Mouse (Mus musculus) kidney, postnatal 36 days (tissue): ENCODE measurements around the gene Myo7a.

ENCODE experiments used
- DNase-seq, 2 experiments: peaks; one replicate each; pipeline ENCODE4 v3.0.0; 2021 to 2022; ENCODE audit warnings: mixed read lengths in 2 of 2

Myo7a gene

GRCm38 (mm10) chr7:98142247-98142646 lies 22.9 kb upstream of the Myo7a start:
- DNase-seq = no peak

- DNase-seq = peak; percentile 89 to 91
Measured at GRCm38 (mm10) chr7:98141206-98141605, 21.9 kb upstream of the Myo7a start.

GRCm38 (mm10) chr7:98140597-98140996 lies 21.3 kb upstream of the Myo7a start:
- DNase-seq = no peak

GRCm38 (mm10) chr7:98139216-98139615 lies 19.9 kb upstream of the Myo7a start:
- DNase-seq = no peak

- DNase-seq = no peak
Measured at GRCm38 (mm10) chr7:98137995-98138394, 18.7 kb upstream of the Myo7a start.

GRCm38 (mm10) chr7:98137583-98137982 lies 18.3 kb upstream of the Myo7a start:
- DNase-seq = no peak

- no peak for DNase-seq
Measured at GRCm38 (mm10) chr7:98131751-98132150, 12.4 kb upstream of the Myo7a start.

- DNase-seq = peak; percentile 44 to 87
Measured at GRCm38 (mm10) chr7:98125473-98125872, 6.1 kb upstream of the Myo7a start.

- no peak for DNase-seq
Measured at GRCm38 (mm10) chr7:98124701-98125100, 5.4 kb upstream of the Myo7a start.

- no peak for DNase-seq
Measured at GRCm38 (mm10) chr7:98121673-98122072, 2.3 kb upstream of the Myo7a start.

GRCm38 (mm10) chr7:98121241-98121640 lies 1.9 kb upstream of the Myo7a start:
- DNase-seq = no peak

- peak; percentile 73 to 88 for DNase-seq
Measured at GRCm38 (mm10) chr7:98120325-98120724, 1.0 kb upstream of the Myo7a start.

- DNase-seq = no peak
Measured at GRCm38 (mm10) chr7:98119961-98120232, 573 bp upstream of the Myo7a start.

GRCm38 (mm10) chr7:98117012-98117660 lies 2.2 kb downstream of the Myo7a start:
- peak; percentile 96 to 98 for DNase-seq

- DNase-seq = no peak
Measured at GRCm38 (mm10) chr7:98114656-98115055, 4.7 kb downstream of the Myo7a start.

GRCm38 (mm10) chr7:98111233-98111632 lies 8.1 kb downstream of the Myo7a start:
- DNase-seq = no peak

- no peak for DNase-seq
Measured at GRCm38 (mm10) chr7:98109771-98110170, 9.6 kb downstream of the Myo7a start.

- no peak for DNase-seq
Measured at GRCm38 (mm10) chr7:98108636-98109430, 10.5 kb downstream of the Myo7a start.

- peak; percentile 58 to 60 for DNase-seq
Measured at GRCm38 (mm10) chr7:98106272-98106671, 13.1 kb downstream of the Myo7a start.

GRCm38 (mm10) chr7:98104481-98105435 lies 14.6 kb downstream of the Myo7a start:
- DNase-seq = peak; percentile 79 to 88

- DNase-seq = no peak
Measured at GRCm38 (mm10) chr7:98103942-98104292, 15.4 kb downstream of the Myo7a start.

GRCm38 (mm10) chr7:98103002-98103941 lies 16.1 kb downstream of the Myo7a start:
- DNase-seq = peak; percentile 81 to 92
